Mouse (Mus musculus) testis, adult 2 months (tissue): ENCODE measurements around the gene Arl4c.

Experiments used
- CTCF ChIP-seq: fragments of 200-500 bp; IDR thresholded peaks from 2 replicates; pipeline ENCODE4 v1.5.1; 2012; ENCODE audit warnings: low read depth, mild to moderate bottlenecking, inconsistent platforms, low read length, moderate library complexity; ENCODE audit not compliant: control insufficient read depth, insufficient read depth, insufficient replicate concordance
- POLR2A ChIP-seq: fragments of 200-500 bp; IDR thresholded peaks from 2 replicates; pipeline ENCODE4 v1.6.1; 2012; ENCODE audit warnings: low read depth, mild to moderate bottlenecking, inconsistent platforms, low read length, moderate library complexity; ENCODE audit not compliant: control insufficient read depth

DNA sequence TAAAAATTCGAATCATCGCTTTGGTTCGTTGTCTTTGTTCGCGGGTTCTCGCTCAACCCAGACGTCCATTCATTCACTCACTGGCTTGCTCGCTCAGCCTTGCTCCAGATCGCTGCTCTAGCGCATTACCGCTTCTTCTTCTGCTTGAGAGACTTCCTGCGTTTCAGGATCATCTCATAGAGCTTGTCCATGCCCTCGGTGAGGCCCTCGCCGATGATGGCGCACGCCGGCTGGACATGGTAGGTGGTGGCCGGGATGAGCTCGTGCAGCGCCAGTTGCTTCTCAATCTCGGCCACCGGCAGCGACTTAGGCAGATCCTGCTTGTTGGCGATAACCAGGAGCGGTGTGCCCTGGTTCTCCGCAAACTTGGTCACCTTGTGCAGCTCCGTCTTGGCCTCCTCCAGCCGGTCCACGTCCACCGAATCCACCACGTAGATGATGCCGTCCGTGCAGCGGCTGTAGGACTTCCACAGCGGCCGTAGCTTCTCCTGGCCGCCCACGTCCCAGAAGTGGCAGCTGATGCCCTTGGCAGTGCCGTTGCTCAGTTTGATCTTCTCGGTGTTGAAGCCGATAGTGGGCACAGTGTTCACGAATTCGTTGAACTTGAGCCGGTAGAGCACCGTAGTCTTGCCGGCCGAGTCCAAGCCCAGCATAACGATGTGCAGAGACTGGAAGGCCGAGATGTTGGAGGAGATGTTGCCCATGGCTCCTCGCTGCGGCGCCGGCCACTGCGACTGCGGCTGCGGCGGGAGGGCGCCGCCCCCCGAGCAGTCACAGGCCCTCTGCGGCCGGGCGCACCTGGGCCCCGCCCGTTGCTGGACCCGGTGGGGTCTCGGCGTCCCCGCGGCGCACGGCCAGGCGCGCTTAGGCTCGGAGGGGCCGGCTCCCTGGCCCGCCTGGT, 810 bp downstream of the Arl4c start:
- TF ChIP-seq POLR2A, result no peak
- TF ChIP-seq CTCF, result no peak
